Mouse (Mus musculus): ENCODE data around the gene Neurod4. TPM values are rescaled to one million over a fixed set of nuclear protein-coding genes. Genes with fewer than 3 reads are reported as not detected.
A peak's percentile ranks its signal among the peaks of the same experiment; 100 is the strongest.

The Neurod4 gene
- polyA plus RNA-seq, 1 experiment from 2014 or later = not detected

GRCm38 (mm10) chr10:130229584-130229983 is 50.5 kb downstream of the Neurod4 start:
- H3K27ac ChIP-seq = no peak overlapping the region
- no peak for ATAC-seq (replicated peaks; ENCODE audit: low FRiP score)
- no peaks in the 10 kb centered on the region for H3K36me3 ChIP-seq
- H3K4me2 ChIP-seq = no peak overlapping the region
- no peaks in the 10 kb centered on the region for H3K27me3 ChIP-seq
- no peaks in the 10 kb centered on the region for H3K4me1 ChIP-seq
- WGBS = 89% methylated on average over 5 of the region's 5 CpGs
- H3K4me3 ChIP-seq (replicated peaks) = no peak overlapping the region
- H3K9me3 ChIP-seq (replicated peaks) = no peaks in the 10 kb centered on the region
- H3K9ac ChIP-seq = no peak overlapping the region

- Histone ChIP-seq H3K27ac (no peak overlapping the region), H3K4me2 (no peak overlapping the region), H3K9me3 (replicated peaks) (no peaks in the 10 kb centered on the region), H3K9ac (no peak overlapping the region), H3K4me1 (no peaks in the 10 kb centered on the region), H3K4me3 (replicated peaks) (no peak overlapping the region), H3K27me3 (no peaks in the 10 kb centered on the region), H3K36me3 (no peaks in the 10 kb centered on the region)
- WGBS = 3% methylated on average over 1 of the region's 1 CpGs
- peak; percentile 79 for ATAC-seq (replicated peaks; ENCODE audit: low FRiP score)
These were observed 51.8 kb downstream of the Neurod4 start for GRCm38 (mm10) chr10:130228246-130228645.

- H3K9ac ChIP-seq = no peak overlapping the region
- no peaks in the 10 kb centered on the region for H3K36me3 ChIP-seq
- WGBS = 68% methylated on average over 3 of the region's 3 CpGs
- H3K27me3 ChIP-seq = no peaks in the 10 kb centered on the region
- H3K9me3 ChIP-seq (replicated peaks) = no peaks in the 10 kb centered on the region
- no peak for ATAC-seq (replicated peaks; ENCODE audit: low FRiP score)
- no peak overlapping the region for H3K4me2 ChIP-seq
- no peaks in the 10 kb centered on the region for H3K4me1 ChIP-seq
- H3K27ac ChIP-seq = no peak overlapping the region
- no peak overlapping the region for H3K4me3 ChIP-seq (replicated peaks)
These were observed 55.0 kb downstream of the Neurod4 start for GRCm38 (mm10) chr10:130225034-130225433.

Other genes with a start within 250 kb of the Neurod4 start
- not detected in 2 replicates for gene Olfr821, start 249.9 kb downstream of the Neurod4 start, polyA plus RNA-seq (2015; fragmentation: Nextera tagmentation; extraction: Ambion mirVana)
- gene Olfr822, start 209.0 kb downstream of the Neurod4 start, polyA plus RNA-seq (2015; fragmentation: Nextera tagmentation; extraction: Ambion mirVana) = not detected in 2 replicates
- gene Olfr823, start 164.9 kb downstream of the Neurod4 start, polyA plus RNA-seq (2015; fragmentation: Nextera tagmentation; extraction: Ambion mirVana) = not detected in 2 replicates
- not detected in 2 replicates for gene Olfr824, start 150.2 kb downstream of the Neurod4 start, polyA plus RNA-seq (2015; fragmentation: Nextera tagmentation; extraction: Ambion mirVana)
- gene Olfr825, start 113.5 kb downstream of the Neurod4 start, polyA plus RNA-seq (2015; fragmentation: Nextera tagmentation; extraction: Ambion mirVana) = not detected in 2 replicates
- gene Olfr826, start 96.1 kb downstream of the Neurod4 start, polyA plus RNA-seq (2015; fragmentation: Nextera tagmentation; extraction: Ambion mirVana) = not detected in 2 replicates
- gene Olfr827, start 65.8 kb downstream of the Neurod4 start, polyA plus RNA-seq (2015; fragmentation: Nextera tagmentation; extraction: Ambion mirVana) = not detected in 2 replicates
- gene Tespa1, start 42.6 kb upstream of the Neurod4 start, polyA plus RNA-seq (2015; fragmentation: Nextera tagmentation; extraction: Ambion mirVana) = 0.09 and 0.23 TPM in 2 replicates
- not detected in 2 replicates for gene Vmn2r84, start 114.1 kb upstream of the Neurod4 start, polyA plus RNA-seq (2015; fragmentation: Nextera tagmentation; extraction: Ambion mirVana)
- not detected in 2 replicates for gene Vmn2r85, start 149.5 kb upstream of the Neurod4 start, polyA plus RNA-seq (2015; fragmentation: Nextera tagmentation; extraction: Ambion mirVana)
- not detected in 2 replicates for gene Vmn2r86, start 175.8 kb upstream of the Neurod4 start, polyA plus RNA-seq (2015; fragmentation: Nextera tagmentation; extraction: Ambion mirVana)
- gene Vmn2r87, start 217.2 kb upstream of the Neurod4 start, polyA plus RNA-seq (2015; fragmentation: Nextera tagmentation; extraction: Ambion mirVana) = not detected in 2 replicates